Mouse (Mus musculus): ENCODE data around the gene Pacsin2. TPM values are rescaled to one million over a fixed set of nuclear protein-coding genes. Genes with fewer than 3 reads are reported as not detected.
A peak's percentile ranks its signal among the peaks of the same experiment; 100 is the strongest.

The Pacsin2 gene
- polyA plus RNA-seq, 1 experiment from 2014 or later = 17.7 TPM

DNA sequence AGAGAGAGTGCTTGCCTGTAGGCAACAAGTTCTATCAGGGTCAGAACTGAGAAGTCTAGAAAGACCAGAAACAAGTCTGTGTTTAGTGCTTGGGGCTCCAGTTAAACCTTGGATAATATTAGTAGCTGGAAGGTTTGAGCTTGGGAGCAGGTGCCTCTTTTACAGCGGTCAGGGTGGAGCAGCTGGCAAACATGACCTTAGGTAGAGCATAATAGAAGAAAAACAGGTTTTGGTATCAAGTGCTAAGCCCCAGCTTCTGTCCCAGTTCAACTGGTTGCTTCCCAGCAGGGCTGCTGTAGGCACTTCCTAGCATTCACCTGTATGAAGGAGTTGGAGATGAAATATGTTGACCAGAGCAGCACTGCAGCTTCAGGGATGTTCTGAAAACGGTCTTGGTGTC is 113.5 kb downstream of the Pacsin2 start:
- peaks cover 5% of the 10 kb centered on the region; the same call in 1 of the 2 replicates for H3K36me3 ChIP-seq (ENCODE audit: control insufficient read depth, insufficient read depth, low read length)
- no peaks in the 10 kb centered on the region for H3K9me3 ChIP-seq (ENCODE audit: control insufficient read depth, low read length)
- 0 out of 2 replicates have a peak overlapping the region, but pooled peaks have one; percentile 82 for H3K9ac ChIP-seq (replicated peaks; ENCODE audit: low read length)
- no peak overlapping the region for H3K4me3 ChIP-seq (replicated peaks; ENCODE audit: low read depth, low read length)
- H3K4me1 ChIP-seq (ENCODE audit: control insufficient read depth, insufficient read depth, low read length) = peaks cover 11% of the 10 kb centered on the region
- no peaks in the 10 kb centered on the region for H3K27me3 ChIP-seq (ENCODE audit: control insufficient read depth, insufficient read depth, low read length)
- H3K27ac ChIP-seq (replicated peaks; ENCODE audit: low read depth, low read length) = no peak overlapping the region
- H3K4me2 ChIP-seq (ENCODE audit: low read length) = no peak overlapping the region
- 71% methylated on average over 2 of the region's 2 CpGs for WGBS
- no peak for DNase-seq
- no peak for ATAC-seq (ENCODE audit: low FRiP score, low TSS enrichment)

GRCm38 (mm10) chr15:83349954-83350711 is 114.3 kb downstream of the Pacsin2 start, which contains the start of gene Arfgap3:
Arfgap3 (minus strand) TSS chr15:83350247.
- Histone ChIP-seq H3K4me3 (replicated peaks; ENCODE audit: low read depth, low read length) (peak within 1 kb of the TSS; percentile 65), H3K27me3 (ENCODE audit: control insufficient read depth, insufficient read depth, low read length) (no peaks in the 10 kb centered on the region), H3K27ac (replicated peaks; ENCODE audit: low read depth, low read length) (peak within 1 kb of the TSS; percentile 49), H3K36me3 (ENCODE audit: control insufficient read depth, insufficient read depth, low read length) (peaks cover 5% of the 10 kb centered on the region; the same call in 1 of the 2 replicates), H3K9me3 (ENCODE audit: control insufficient read depth, low read length) (no peaks in the 10 kb centered on the region), H3K4me1 (ENCODE audit: control insufficient read depth, insufficient read depth, low read length) (peaks cover 11% of the 10 kb centered on the region), H3K4me2 (ENCODE audit: low read length) (peak within 1 kb of the TSS; percentile 86), H3K9ac (replicated peaks; ENCODE audit: low read length) (peak within 1 kb of the TSS; percentile 82)
- DNase-seq (peak; percentile 98), ATAC-seq (ENCODE audit: low FRiP score, low TSS enrichment) (peak; percentile 91)
- under 1% methylated on average over 60 of the region's 60 CpGs for WGBS

- Histone ChIP-seq H3K9ac (replicated peaks; ENCODE audit: low read length) (peak overlapping the region; percentile 82), H3K27me3 (ENCODE audit: control insufficient read depth, insufficient read depth, low read length) (no peaks in the 10 kb centered on the region), H3K4me2 (ENCODE audit: low read length) (peak overlapping the region; percentile 86), H3K4me3 (replicated peaks; ENCODE audit: low read depth, low read length) (peak overlapping the region; percentile 65), H3K4me1 (ENCODE audit: control insufficient read depth, insufficient read depth, low read length) (peaks cover 11% of the 10 kb centered on the region), H3K36me3 (ENCODE audit: control insufficient read depth, insufficient read depth, low read length) (peaks cover 5% of the 10 kb centered on the region; the same call in 1 of the 2 replicates), H3K9me3 (ENCODE audit: control insufficient read depth, low read length) (no peaks in the 10 kb centered on the region), H3K27ac (replicated peaks; ENCODE audit: low read depth, low read length) (peak overlapping the region; percentile 49)
- peak; percentile 44; the same call in 1 of the 2 replicates for ATAC-seq (ENCODE audit: low FRiP score, low TSS enrichment)
- no peak for DNase-seq
- 18% methylated on average over 8 of the region's 8 CpGs for WGBS
These were observed 115.0 kb downstream of the Pacsin2 start for GRCm38 (mm10) chr15:83349225-83349953.

- no peak for ATAC-seq (ENCODE audit: low FRiP score, low TSS enrichment)
- H3K4me3 ChIP-seq (replicated peaks; ENCODE audit: low read depth, low read length) = no peak overlapping the region
- DNase-seq = no peak
- no peak overlapping the region for H3K27ac ChIP-seq (replicated peaks; ENCODE audit: low read depth, low read length)
- no peaks in the 10 kb centered on the region for H3K9me3 ChIP-seq (ENCODE audit: control insufficient read depth, low read length)
- WGBS = 87% methylated on average over 4 of the region's 4 CpGs
- H3K4me1 ChIP-seq (ENCODE audit: control insufficient read depth, insufficient read depth, low read length) = peaks cover 11% of the 10 kb centered on the region
- H3K27me3 ChIP-seq (ENCODE audit: control insufficient read depth, insufficient read depth, low read length) = no peaks in the 10 kb centered on the region
- H3K9ac ChIP-seq (replicated peaks; ENCODE audit: low read length) = peak overlapping the region; percentile 82; the same call in 1 of the 2 replicates
- peaks cover 5% of the 10 kb centered on the region; the same call in 1 of the 2 replicates for H3K36me3 ChIP-seq (ENCODE audit: control insufficient read depth, insufficient read depth, low read length)
- H3K4me2 ChIP-seq (ENCODE audit: low read length) = peak overlapping the region; percentile 86
These were observed 115.7 kb downstream of the Pacsin2 start for GRCm38 (mm10) chr15:83348747-83349146.

DNA sequence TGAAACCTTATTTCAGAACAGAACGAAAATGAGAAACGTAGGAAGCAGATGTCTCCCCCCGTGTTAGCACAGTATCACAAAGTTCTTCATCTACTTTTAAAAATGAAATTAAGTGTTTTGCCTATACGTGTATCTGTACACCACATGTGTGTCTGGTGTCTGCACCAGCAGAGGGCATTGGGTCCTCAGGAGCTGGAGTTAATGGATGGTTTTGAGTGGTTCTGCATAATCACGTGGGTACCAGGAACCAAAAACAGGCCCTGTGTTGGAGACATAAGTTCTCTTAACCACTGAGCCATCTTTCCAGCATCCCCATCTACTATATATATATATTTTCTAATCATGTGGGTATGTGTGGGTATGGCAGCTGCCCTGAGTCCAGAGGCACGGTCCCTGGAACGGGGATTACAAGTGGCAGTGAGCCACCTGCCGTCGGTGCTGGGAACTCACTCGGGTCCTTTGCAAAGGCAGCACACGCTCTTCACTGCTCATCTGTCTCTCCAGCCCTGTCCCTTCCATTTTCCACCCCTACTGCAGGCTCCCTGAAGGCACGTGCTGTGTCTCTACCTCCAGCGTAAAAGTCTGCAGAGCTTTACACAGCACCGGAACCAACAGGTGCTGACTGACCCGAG is 118.4 kb downstream of the Pacsin2 start:
- Histone ChIP-seq H3K4me2 (ENCODE audit: low read length) (no peak overlapping the region), H3K9me3 (ENCODE audit: control insufficient read depth, low read length) (no peaks in the 10 kb centered on the region), H3K27ac (replicated peaks; ENCODE audit: low read depth, low read length) (no peak overlapping the region), H3K4me1 (ENCODE audit: control insufficient read depth, insufficient read depth, low read length) (peaks cover 11% of the 10 kb centered on the region), H3K4me3 (replicated peaks; ENCODE audit: low read depth, low read length) (no peak overlapping the region), H3K36me3 (ENCODE audit: control insufficient read depth, insufficient read depth, low read length) (peaks cover 19% of the 10 kb centered on the region; the same call in 1 of the 2 replicates), H3K27me3 (ENCODE audit: control insufficient read depth, insufficient read depth, low read length) (no peaks in the 10 kb centered on the region), H3K9ac (replicated peaks; ENCODE audit: low read length) (no peak overlapping the region)
- ATAC-seq (ENCODE audit: low FRiP score, low TSS enrichment) = no peak
- WGBS = 88% methylated on average over 15 of the region's 15 CpGs
- no peak for DNase-seq

DNA sequence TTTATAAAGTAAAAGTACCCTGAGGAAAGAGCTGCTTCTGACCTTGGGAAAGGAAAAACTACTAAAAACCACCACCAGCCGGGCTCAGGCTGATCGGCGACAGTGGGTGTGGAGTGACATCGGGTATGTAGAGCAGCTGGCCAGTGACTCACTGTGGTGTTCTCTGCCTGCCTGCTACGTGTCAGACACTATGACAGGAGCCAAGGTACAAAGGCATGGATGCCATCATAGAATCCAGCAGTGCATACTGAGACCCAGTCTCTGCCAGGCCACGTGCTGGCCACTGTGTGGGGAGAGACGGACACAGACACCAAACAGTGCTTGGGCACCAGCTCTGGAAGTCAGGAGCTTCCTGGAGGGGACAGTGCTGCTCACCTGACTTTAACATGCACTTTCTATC is 119.5 kb downstream of the Pacsin2 start:
- Histone ChIP-seq H3K36me3 (ENCODE audit: control insufficient read depth, insufficient read depth, low read length) (peaks cover 24% of the 10 kb centered on the region), H3K4me3 (replicated peaks; ENCODE audit: low read depth, low read length) (no peak overlapping the region), H3K27ac (replicated peaks; ENCODE audit: low read depth, low read length) (no peak overlapping the region), H3K9me3 (ENCODE audit: control insufficient read depth, low read length) (no peaks in the 10 kb centered on the region), H3K4me1 (ENCODE audit: control insufficient read depth, insufficient read depth, low read length) (peaks cover 11% of the 10 kb centered on the region), H3K4me2 (ENCODE audit: low read length) (no peak overlapping the region), H3K27me3 (ENCODE audit: control insufficient read depth, insufficient read depth, low read length) (no peaks in the 10 kb centered on the region), H3K9ac (replicated peaks; ENCODE audit: low read length) (no peak overlapping the region)
- DNase-seq (no peak), ATAC-seq (ENCODE audit: low FRiP score, low TSS enrichment) (no peak)
- WGBS = 81% methylated on average over 7 of the region's 7 CpGs

DNA sequence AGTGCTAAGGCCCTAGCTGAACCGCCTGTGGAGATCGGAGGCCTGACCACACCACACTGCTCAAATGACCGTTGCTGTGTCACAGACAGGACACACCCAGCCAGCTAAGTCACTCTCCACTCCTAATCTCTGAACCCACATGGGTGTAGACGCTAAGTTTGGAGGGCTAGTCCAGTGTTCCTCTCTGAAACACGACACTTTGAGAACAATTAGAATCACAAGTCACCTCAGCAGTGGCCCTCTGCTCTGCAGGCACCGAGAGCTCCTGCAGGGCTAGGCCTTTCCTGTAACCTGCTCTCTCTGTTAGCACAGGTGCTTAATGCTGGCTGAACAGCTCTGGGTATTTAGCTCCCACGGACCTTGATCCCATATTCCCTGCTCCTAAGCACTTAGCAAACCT is 120.2 kb downstream of the Pacsin2 start:
- Histone ChIP-seq H3K36me3 (ENCODE audit: control insufficient read depth, insufficient read depth, low read length) (peaks cover 24% of the 10 kb centered on the region), H3K27ac (replicated peaks; ENCODE audit: low read depth, low read length) (no peak overlapping the region), H3K4me2 (ENCODE audit: low read length) (no peak overlapping the region), H3K4me3 (replicated peaks; ENCODE audit: low read depth, low read length) (no peak overlapping the region), H3K9me3 (ENCODE audit: control insufficient read depth, low read length) (no peaks in the 10 kb centered on the region), H3K9ac (replicated peaks; ENCODE audit: low read length) (no peak overlapping the region), H3K27me3 (ENCODE audit: control insufficient read depth, insufficient read depth, low read length) (no peaks in the 10 kb centered on the region), H3K4me1 (ENCODE audit: control insufficient read depth, insufficient read depth, low read length) (peaks cover 6% of the 10 kb centered on the region)
- ATAC-seq (ENCODE audit: low FRiP score, low TSS enrichment) = no peak
- WGBS = 36% methylated on average over 7 of the region's 7 CpGs
- DNase-seq = no peak

- H3K9ac ChIP-seq (replicated peaks; ENCODE audit: low read length) = no peak overlapping the region
- 85% methylated on average over 6 of the region's 6 CpGs for WGBS
These were observed 125.5 kb downstream of the Pacsin2 start for GRCm38 (mm10) chr15:83338908-83339307.

More at GRCm38 (mm10) chr15:83338908-83339307, 125.5 kb downstream of the Pacsin2 start:
- Histone ChIP-seq H3K9me3 (ENCODE audit: control insufficient read depth, low read length) (no peaks in the 10 kb centered on the region), H3K36me3 (ENCODE audit: control insufficient read depth, insufficient read depth, low read length) (peaks cover 46% of the 10 kb centered on the region), H3K27ac (replicated peaks; ENCODE audit: low read depth, low read length) (no peak overlapping the region), H3K4me3 (replicated peaks; ENCODE audit: low read depth, low read length) (no peak overlapping the region), H3K27me3 (ENCODE audit: control insufficient read depth, insufficient read depth, low read length) (no peaks in the 10 kb centered on the region), H3K4me2 (ENCODE audit: low read length) (no peak overlapping the region), H3K4me1 (ENCODE audit: control insufficient read depth, insufficient read depth, low read length) (no peaks in the 10 kb centered on the region)
- DNase-seq (no peak), ATAC-seq (ENCODE audit: low FRiP score, low TSS enrichment) (no peak)
